9 mouse cellular contexts compared by ENCODE assay signal in genomic region chr16:84879146-84879545, GRCm38 (mm10). TPM values are rescaled to one million over a fixed set of nuclear protein-coding genes. Genes with fewer than 3 reads are reported as not detected.
DNase-seq lines count a peak whose midpoint lies in the region; ATAC-seq lines count a peak whose summit lies in the region.
"Had no signal": no experiment of that assay in that cellular context is flagged by ENCODE, and none has a peak within 500 bp of the region (broad histone marks: within the 10 kb centered on the region; RNA-seq: fewer than 3 reads in every experiment).

No protein-coding gene starts in this region.

- H3K4me1 ChIP-seq in forebrain, embryonic 15.5 days: peaks cover 25% of the 10 kb centered on the region

- no peak overlapping the region for H3K4me3 ChIP-seq in forebrain, embryonic 15.5 days
- H3K4me3 ChIP-seq: heart, embryonic 13.5 days had no signal

- H3K27me3 ChIP-seq in forebrain, embryonic 15.5 days: no peaks in the 10 kb centered on the region
- H3K27me3 ChIP-seq: heart, embryonic 13.5 days had no signal

- no peak overlapping the region for H3K4me2 ChIP-seq in forebrain, embryonic 15.5 days (replicated peaks)
- H3K4me2 ChIP-seq: heart, embryonic 13.5 days had no signal

- ATAC-seq in forebrain, embryonic 15.5 days (replicated peaks): 0 out of 2 replicates have a peak, but pooled peaks have one; percentile 15
- peak; percentile 72 to 97 for ATAC-seq in hematopoietic stem cell, adult 5-6 weeks (replicated peaks in 1 of 2; ENCODE audit: insufficient read depth in 1 of 2, low FRiP score in 2 of 2, low TSS enrichment in 1 of 2, low read depth in 1 of 2, poor library complexity in 2 of 2, severe bottlenecking in 2 of 2)

- DNase-seq in urinary bladder, adult 18-20 months (ENCODE audit: low spot score in 2 of 2): peak; percentile 2 to 41
- DNase-seq in urinary bladder, postnatal 10 days (ENCODE audit: low spot score): no peak
- peak; percentile 70 for DNase-seq in cerebellum, adult 11 months
- peak; percentile 41 to 52 for DNase-seq in left cerebral cortex, postnatal 36 days (ENCODE audit: low spot score in 2 of 2)
- DNase-seq in natural killer cell, adult 2 months (ENCODE audit: low spot score in 2 of 2): peak; percentile 42 to 58
- peak; percentile 79 for DNase-seq in testis, postnatal 10 days (ENCODE audit: low spot score)

- H3K27ac ChIP-seq in forebrain, embryonic 15.5 days (replicated peaks): no peak overlapping the region
- H3K27ac ChIP-seq: heart, embryonic 13.5 days had no signal

- WGBS in forebrain, embryonic 15.5 days: 23% methylated on average over 5 of the region's 5 CpGs

- H3K9me3 ChIP-seq in forebrain, embryonic 15.5 days: no peaks in the 10 kb centered on the region
- H3K9me3 ChIP-seq: heart, embryonic 13.5 days had no signal

- intact Hi-C loops in left cerebral cortex, postnatal 36 days (cut with DNase I): loop anchor here (5.0 kb wide), 1 partner anchor 798 kb away; no protein-coding TSS in a partner anchor

- H3K9ac ChIP-seq in forebrain, embryonic 15.5 days (replicated peaks): no peak overlapping the region
- H3K9ac ChIP-seq: heart, embryonic 13.5 days had no signal

- H3K36me3 ChIP-seq in forebrain, embryonic 15.5 days: no peaks in the 10 kb centered on the region
- H3K36me3 ChIP-seq: heart, embryonic 13.5 days had no signal

RNA-seq across cellular contexts. Expression of gene Atp5j, which starts 43.7 kb away (rescaled TPM):
- 748 and 755 TPM in 2 replicates for polyA plus RNA-seq in forebrain, embryonic 15.5 days (2015; fragmentation: Nextera tagmentation; extraction: Ambion mirVana)
- total RNA-seq in hematopoietic stem cell, adult 5-6 weeks (2017): 266 and 344 TPM in 2 replicates
- total RNA-seq in left cerebral cortex, postnatal 36 days (2021): 100 to 1,000 TPM; 366 to 378 TPM

RNA-seq across cellular contexts. Expression of gene Gabpa, which starts 44.4 kb away (rescaled TPM):
- 26.4 and 26.9 TPM in 2 replicates for polyA plus RNA-seq in forebrain, embryonic 15.5 days (2015; fragmentation: Nextera tagmentation; extraction: Ambion mirVana)
- total RNA-seq in hematopoietic stem cell, adult 5-6 weeks (2017): 81.4 and 87.7 TPM in 2 replicates
- total RNA-seq in left cerebral cortex, postnatal 36 days (2021): 10 to 100 TPM; 16.4 to 24.0 TPM
